Mouse (Mus musculus) heart, adult 2 months (tissue): ENCODE results near the gene Pabpc4.

Source experiments
- CTCF ChIP-seq: fragments of 200-600 bp; IDR thresholded peaks from 2 replicates; pipeline ENCODE4 v1.8.1; 2022; ENCODE audit warnings: antibody characterized with exemption, mild to moderate bottlenecking, moderate library complexity
- EP300 ChIP-seq: fragments of 200-500 bp; IDR thresholded peaks from 2 replicates; pipeline ENCODE4 v1.6.1; 2011; ENCODE audit warnings: low read depth, low read length, control low read depth; ENCODE audit not compliant: insufficient read depth
- POLR2A ChIP-seq: fragments of 200-500 bp; IDR thresholded peaks from 2 replicates; pipeline ENCODE4 v1.6.1; 2011; ENCODE audit warnings: mild to moderate bottlenecking, low read depth, low read length, control low read depth; ENCODE audit not compliant: insufficient read depth

GRCm38 (mm10) chr4:123343471-123343789 is 81.3 kb downstream of the Pabpc4 start:
- TF ChIP-seq CTCF (no peak), POLR2A (no peak), EP300 (no peak)
